Mouse (Mus musculus): ENCODE data around the gene Cdk10.
"Not testable (repeated sequence)": the region's sequence is repeated elsewhere in the genome, so short reads cannot be mapped to it uniquely, and the experiment has no call there.

Gene Cdk10

GRCm38 (mm10) chr8:123224278-123225266, at the start of gene Cdk10:
Gene Cdk10 (plus strand): TSS chr8:123224842.
- in situ Hi-C loops (cut with MboI, MseI) = loop anchor here (25.0 kb wide), 1 partner anchor 363 kb away; no protein-coding TSS in a partner anchor

GRCm38 (mm10) chr8:123181391-123181790, 43.3 kb upstream of the Cdk10 start:
- in situ Hi-C loops (cut with MboI, MseI) = no loop called here

DNA sequence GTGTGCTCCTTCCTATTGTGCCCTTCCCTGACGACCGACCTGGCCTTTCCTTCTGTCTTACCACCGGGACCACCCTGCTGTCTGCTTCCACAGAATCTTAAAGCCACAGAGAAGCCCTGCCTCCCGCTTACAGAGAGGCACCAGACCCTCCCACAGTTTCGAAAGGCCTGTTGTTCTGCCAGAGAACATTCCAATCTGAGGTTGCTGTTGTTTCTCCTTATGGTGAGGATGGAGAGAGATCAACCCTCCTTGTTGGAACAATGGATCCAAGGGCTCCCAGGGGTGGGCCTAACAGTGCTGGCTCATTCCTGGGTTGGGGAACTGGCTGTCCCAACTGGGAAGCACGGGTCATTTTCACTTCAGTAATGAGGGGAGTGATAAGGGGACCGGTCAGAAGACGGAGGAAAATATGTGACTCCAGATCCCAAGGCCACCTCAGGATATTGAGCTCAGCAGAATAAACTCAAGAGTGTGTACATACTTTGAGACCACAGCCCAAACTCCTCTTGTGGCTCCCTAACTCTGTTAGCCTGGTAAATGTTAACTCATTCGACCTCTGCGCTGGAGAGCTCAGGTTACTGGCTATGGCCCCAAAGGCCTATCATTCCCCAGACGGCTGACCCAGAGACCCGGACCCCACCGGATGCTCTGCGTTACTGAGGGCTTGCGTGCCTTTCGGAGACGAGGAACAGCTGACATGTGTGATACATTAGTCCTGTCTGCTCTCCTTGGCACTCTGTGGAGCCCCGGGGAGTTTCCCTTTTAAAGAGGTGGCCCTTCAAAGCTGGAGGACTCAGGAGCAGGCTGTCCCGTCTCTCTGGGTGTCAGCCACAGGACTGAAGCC, 38.9 kb upstream of the Cdk10 start, which contains the start of gene Dpep1:
Gene Dpep1 (plus strand): TSS at position 677 of the 844 bp plus-strand sequence.
- in situ Hi-C loops (cut with MboI, MseI) = loop anchor here (5.0 kb wide), 1 partner anchor 43 kb away; no protein-coding TSS in a partner anchor

DNA sequence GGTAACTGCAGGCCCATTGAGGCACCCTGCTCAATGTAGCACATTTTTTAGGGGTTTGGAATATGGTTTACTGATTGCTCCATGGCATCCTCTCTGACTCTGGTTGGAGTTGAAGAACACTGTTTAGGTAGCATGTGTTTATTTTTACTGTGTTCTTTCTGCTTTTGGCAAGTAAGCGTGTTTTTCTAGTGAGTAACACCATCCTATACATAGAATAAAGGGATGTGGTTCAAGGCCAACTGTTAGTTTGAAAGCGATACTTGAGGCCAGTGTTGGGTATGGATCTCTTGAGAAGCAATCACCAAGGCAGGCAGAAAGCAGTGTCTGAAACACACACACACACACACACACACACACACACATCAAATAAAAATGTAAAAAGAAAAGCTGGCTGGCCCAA, 36.6 kb upstream of the Cdk10 start:
- in situ Hi-C loops (cut with MboI, MseI) = loop anchor here (5.0 kb wide), 1 partner anchor 46 kb away; no protein-coding TSS in a partner anchor

DNA sequence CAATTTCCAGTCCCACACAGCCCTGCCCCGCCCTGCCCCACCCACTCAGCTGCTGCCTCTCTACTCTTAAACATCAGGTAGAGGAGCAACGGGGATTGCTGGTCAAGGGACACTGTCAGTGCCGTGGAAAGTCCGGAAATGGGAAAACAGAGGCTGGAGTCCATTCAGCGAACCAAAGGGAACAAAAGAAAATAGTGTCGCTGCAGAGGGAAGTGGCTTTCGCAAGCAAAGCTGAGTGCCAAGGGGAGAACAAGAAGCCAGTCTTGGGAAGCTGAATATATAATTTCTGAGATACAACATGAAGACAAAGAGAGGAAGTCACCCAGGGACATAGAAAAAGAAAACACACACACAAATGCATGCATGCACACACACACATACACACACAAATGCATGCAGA, 35.8 kb upstream of the Cdk10 start:
- in situ Hi-C loops (cut with MboI, MseI) = loop anchor here (5.0 kb wide), 1 partner anchor 47 kb away; no protein-coding TSS in a partner anchor

DNA sequence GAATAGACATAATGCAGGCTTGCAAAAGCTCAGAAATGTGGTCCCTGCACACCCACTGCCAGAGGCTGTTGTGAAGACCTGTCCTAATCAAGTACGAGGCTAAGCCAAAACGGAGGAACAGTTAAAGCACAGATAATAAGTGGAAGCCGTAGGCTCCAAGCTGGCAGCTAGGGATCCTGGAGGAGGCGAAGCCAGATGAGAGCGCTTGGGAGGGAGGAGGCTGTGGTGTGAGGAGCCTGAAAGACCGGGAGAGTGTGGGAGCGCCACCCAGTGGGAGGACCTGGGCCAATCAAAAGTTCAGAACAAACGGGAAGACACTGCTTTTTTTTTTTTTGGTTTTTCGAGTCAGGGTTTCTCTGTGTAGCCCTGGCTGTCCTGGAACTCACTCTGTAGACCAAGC, 34.0 kb upstream of the Cdk10 start:
- in situ Hi-C loops (cut with MboI, MseI) = no loop called here

- in situ Hi-C loops (cut with MboI, MseI) = no loop called here
These were observed 32.7 kb upstream of the Cdk10 start for GRCm38 (mm10) chr8:123191908-123192307.

- in situ Hi-C loops (cut with MboI, MseI) = no loop called here
These were observed 30.9 kb upstream of the Cdk10 start for GRCm38 (mm10) chr8:123193771-123194170.

DNA sequence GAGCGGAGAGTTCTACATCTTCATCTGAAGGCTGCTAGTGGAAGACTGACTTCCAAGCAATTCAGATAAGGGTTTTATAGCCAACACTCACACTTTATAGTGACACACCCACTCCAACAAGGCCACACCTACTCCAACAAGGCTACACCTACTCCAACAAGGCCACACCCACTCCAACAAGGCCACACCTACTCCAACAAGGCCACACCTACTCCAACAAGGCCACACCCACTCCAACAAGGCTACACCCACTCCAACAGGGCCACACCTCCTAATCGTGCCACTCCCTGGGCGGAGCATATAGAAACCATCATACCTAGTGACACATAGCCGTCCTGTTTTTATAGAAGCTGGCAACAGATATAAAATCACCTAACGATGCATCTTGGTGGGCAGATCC, 27.6 kb upstream of the Cdk10 start:
- in situ Hi-C loops (cut with MboI, MseI) = not testable (repeated sequence)

- in situ Hi-C loops (cut with MboI, MseI) = no loop called here
These were observed 24.8 kb upstream of the Cdk10 start for GRCm38 (mm10) chr8:123199864-123200263.

DNA sequence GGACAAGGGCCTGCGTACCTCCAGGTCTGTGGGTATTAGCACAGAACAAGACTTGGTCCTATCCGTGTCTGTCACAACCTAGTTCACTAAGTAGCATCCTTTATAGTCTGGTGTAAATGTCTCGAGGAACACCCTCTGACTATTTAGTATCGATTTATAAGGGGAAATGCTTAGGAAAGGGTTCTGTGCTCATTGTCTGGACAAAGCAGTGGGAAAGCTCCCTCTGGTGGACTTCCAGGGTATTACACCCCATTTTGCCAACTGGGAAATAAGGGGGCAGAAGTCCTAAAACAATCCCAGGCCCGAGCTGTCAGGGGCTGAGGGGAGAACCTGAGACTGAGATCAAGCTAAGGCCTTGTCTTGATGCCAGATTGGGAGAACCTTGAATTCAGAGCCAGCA, 22.4 kb upstream of the Cdk10 start:
- in situ Hi-C loops (cut with MboI, MseI) = no loop called here

GRCm38 (mm10) chr8:123203571-123203970, 21.1 kb upstream of the Cdk10 start:
- in situ Hi-C loops (cut with MboI, MseI) = no loop called here

GRCm38 (mm10) chr8:123211876-123212275, 12.8 kb upstream of the Cdk10 start:
- in situ Hi-C loops (cut with MboI, MseI) = no loop called here

DNA sequence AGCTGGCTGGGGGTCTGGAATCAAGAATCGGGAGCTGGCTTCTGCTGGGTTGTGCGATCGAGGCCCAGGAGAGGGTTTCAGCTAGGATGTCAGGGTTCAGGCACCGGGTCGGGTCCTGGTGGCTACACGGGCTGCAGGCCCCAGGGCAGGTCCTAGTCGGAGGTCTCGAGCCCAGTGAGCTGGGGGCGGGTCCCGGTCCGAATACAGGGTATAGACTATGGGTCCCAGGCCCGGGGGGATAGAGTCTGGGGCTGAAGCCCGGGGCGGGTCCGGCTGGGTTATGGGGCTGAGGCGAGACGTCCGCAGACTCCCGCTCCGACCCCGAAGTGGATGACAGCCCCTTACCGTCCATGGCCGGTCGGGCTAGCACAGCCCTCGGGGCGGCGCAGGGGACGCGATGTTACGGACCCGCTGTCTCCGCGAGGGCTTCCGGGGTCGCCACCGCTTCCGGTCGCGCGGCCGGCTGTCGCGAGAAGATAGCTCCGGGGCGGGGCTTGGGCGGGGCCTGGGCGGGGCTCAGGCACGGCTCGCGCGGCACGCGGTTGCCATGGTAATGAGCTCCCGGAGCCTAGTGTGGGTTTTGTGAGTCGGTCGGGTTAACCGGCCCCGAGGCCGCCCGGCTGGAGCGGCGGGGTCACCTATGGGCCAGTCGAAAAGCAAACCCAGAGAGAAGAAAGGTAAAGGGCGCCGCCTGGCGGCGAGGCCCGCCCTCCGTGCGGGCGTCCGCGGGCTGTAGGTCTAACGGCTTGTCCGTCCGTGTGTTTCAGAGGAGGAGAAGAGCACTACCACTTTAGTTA, 12.1 kb upstream of the Cdk10 start, which contains the start of the genes Chmp1a and Spata33:
Gene Chmp1a (minus strand): TSS at position 443 of the 797 bp plus-strand sequence.
Gene Spata33 (plus strand): TSS at position 512 of the 797 bp plus-strand sequence.
- in situ Hi-C loops (cut with MboI, MseI) = no loop called here

- in situ Hi-C loops (cut with MboI, MseI) = no loop called here
These were observed 11.4 kb upstream of the Cdk10 start for GRCm38 (mm10) chr8:123213118-123213772.

- in situ Hi-C loops (cut with MboI, MseI) = no loop called here
These were observed 9.2 kb upstream of the Cdk10 start for GRCm38 (mm10) chr8:123215430-123215829.

GRCm38 (mm10) chr8:123220917-123221316, 3.7 kb upstream of the Cdk10 start:
- in situ Hi-C loops (cut with MboI, MseI) = no loop called here

GRCm38 (mm10) chr8:123228416-123228815, 3.8 kb downstream of the Cdk10 start:
- in situ Hi-C loops (cut with MboI, MseI) = loop anchor here (25.0 kb wide), 1 partner anchor 359 kb away; no protein-coding TSS in a partner anchor

- in situ Hi-C loops (cut with MboI, MseI) = loop anchor here (25.0 kb wide), 1 partner anchor 357 kb away; no protein-coding TSS in a partner anchor
These were observed 5.7 kb downstream of the Cdk10 start for GRCm38 (mm10) chr8:123230326-123230725.

- in situ Hi-C loops (cut with MboI, MseI) = loop anchor here (25.0 kb wide), 1 partner anchor 356 kb away; no protein-coding TSS in a partner anchor
These were observed 7.1 kb downstream of the Cdk10 start for GRCm38 (mm10) chr8:123231742-123232141.

All from T-helper 2 cell (primary cell).